Mouse (Mus musculus): ENCODE measurements around the gene Dab1.
A peak's percentile ranks its signal among the peaks of the same experiment; 100 is the strongest.

Dab1 gene

GRCm38 (mm10) chr4:104458726-104459125 lies 839.6 kb downstream of the Dab1 start:
- peak; percentile 91 to 93 for DNase-seq

GRCm38 (mm10) chr4:104461106-104462011 lies 842.2 kb downstream of the Dab1 start:
- DNase-seq = no peak

- no peak for DNase-seq
Observed at GRCm38 (mm10) chr4:104462932-104463780, 844.0 kb downstream of the Dab1 start.

GRCm38 (mm10) chr4:104463781-104464170 lies 844.6 kb downstream of the Dab1 start:
- DNase-seq = no peak

- no peak for DNase-seq
Observed at GRCm38 (mm10) chr4:104465594-104465993, 846.4 kb downstream of the Dab1 start.

GRCm38 (mm10) chr4:104468666-104469065 lies 849.5 kb downstream of the Dab1 start:
- DNase-seq = no peak

- DNase-seq = no peak
Observed at GRCm38 (mm10) chr4:104472915-104473314, 853.8 kb downstream of the Dab1 start.

GRCm38 (mm10) chr4:104476841-104477240 lies 857.7 kb downstream of the Dab1 start:
- DNase-seq = no peak

- no peak for DNase-seq
Observed at GRCm38 (mm10) chr4:104483948-104484347, 864.8 kb downstream of the Dab1 start.

- DNase-seq = no peak
Observed at GRCm38 (mm10) chr4:104497221-104497620, 878.1 kb downstream of the Dab1 start.

GRCm38 (mm10) chr4:104500112-104500511 lies 881.0 kb downstream of the Dab1 start:
- DNase-seq = no peak

- no peak for DNase-seq
Observed at GRCm38 (mm10) chr4:104500646-104501045, 881.5 kb downstream of the Dab1 start.

GRCm38 (mm10) chr4:104501245-104501644 lies 882.1 kb downstream of the Dab1 start:
- DNase-seq = no peak

GRCm38 (mm10) chr4:104504916-104505315 lies 885.8 kb downstream of the Dab1 start:
- DNase-seq = no peak

- DNase-seq = no peak
Observed at GRCm38 (mm10) chr4:104509230-104509985, 890.2 kb downstream of the Dab1 start.

- DNase-seq = no peak
Observed at GRCm38 (mm10) chr4:104511855-104512254, 892.7 kb downstream of the Dab1 start.

- DNase-seq = no peak
Observed at GRCm38 (mm10) chr4:104512513-104512912, 893.4 kb downstream of the Dab1 start.

- no peak for DNase-seq
Observed at GRCm38 (mm10) chr4:104513622-104514021, 894.5 kb downstream of the Dab1 start.

GRCm38 (mm10) chr4:104514568-104515000 lies 895.4 kb downstream of the Dab1 start:
- DNase-seq = peak; percentile 45 to 57

GRCm38 (mm10) chr4:104515681-104516080 lies 896.5 kb downstream of the Dab1 start:
- peak; percentile 54 to 55 for DNase-seq

GRCm38 (mm10) chr4:104522324-104522723 lies 903.2 kb downstream of the Dab1 start:
- peak; percentile 35 to 43 for DNase-seq

GRCm38 (mm10) chr4:104523776-104524175 lies 904.6 kb downstream of the Dab1 start:
- DNase-seq = peak; percentile 27 to 36
